31 mouse cellular contexts compared by ENCODE assay signal in the genomic region with DNA sequence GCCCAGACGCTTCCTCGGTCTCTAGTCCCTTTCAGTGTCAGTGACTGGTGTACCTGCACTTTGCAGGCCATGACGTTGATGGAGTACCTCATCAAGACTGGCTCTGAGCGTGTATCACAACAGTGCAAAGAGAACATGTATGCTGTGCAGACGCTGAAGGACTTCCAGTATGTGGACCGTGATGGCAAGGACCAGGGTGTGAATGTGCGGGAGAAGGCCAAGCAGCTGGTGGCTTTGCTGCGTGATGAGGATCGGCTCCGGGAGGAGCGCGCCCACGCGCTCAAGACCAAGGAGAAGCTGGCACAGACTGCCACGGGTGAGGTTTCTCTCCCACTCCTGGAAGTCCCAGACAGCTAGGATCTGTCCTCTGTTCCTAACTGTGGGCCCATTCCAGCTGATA. TPM values are rescaled to one million over a fixed set of nuclear protein-coding genes. Genes with fewer than 3 reads are reported as not detected.
A peak's percentile ranks its signal among the peaks of the same experiment; 100 is the strongest.
DNase-seq lines count a peak whose midpoint lies in the region; TF ChIP-seq lines count a peak whose summit lies in the region.
"Had no signal": no experiment of that assay in that cellular context is flagged by ENCODE, and none has a peak within 500 bp of the region (broad histone marks: within the 10 kb centered on the region; RNA-seq: fewer than 3 reads in every experiment).

No protein-coding gene starts in this region.

- no peak for TF ChIP-seq CTCF in left cerebral cortex, adult 2 months (IDR thresholded peaks at IDR 0.05)

- DNase-seq in frontal cortex, postnatal 36 days (ENCODE audit: low spot score in 2 of 2) = peak; percentile 57 to 74
- no peak for DNase-seq in frontal cortex, postnatal 14 days (ENCODE audit: low spot score in 2 of 2)
- peak in 1 of 2 experiments; percentile 51 for DNase-seq in left cerebral cortex, adult 2 months (ENCODE audit: extremely low spot score in 1 of 2, low spot score in 2 of 2)
- no peak for DNase-seq in left cerebral cortex, adult 11 months (ENCODE audit: low spot score)
- peak; percentile 65 for DNase-seq in brain, adult 2 months (ENCODE audit: low read depth, low spot score)
- peak; percentile 38 for DNase-seq in right cerebral cortex, postnatal 14 days
- no peak for DNase-seq in kidney, postnatal 4 days
- DNase-seq: adrenal gland, postnatal 36 days; cerebellum, adult 11 months; cerebellum, postnatal 36 days; embryo, embryonic 11 days; gastrocnemius, postnatal 10 days; heart, adult 18-20 months; heart, postnatal 14 days; kidney, adult 11 months; kidney, postnatal 36 days; lung, adult 2 months; lung, postnatal 14 days had no signal

- intact Hi-C loops in left cerebral cortex, adult 2 months (cut with DNase I) = no loop called here

- H3K4me3 ChIP-seq in left cerebral cortex, adult 2 months = no peak overlapping the region
- H3K4me3 ChIP-seq: embryonic facial prominence, embryonic 13.5 days; erythroblast, embryonic 14.5 days; forebrain, embryonic 12.5 days; heart, embryonic 13.5 days; kidney, embryonic 15.5 days; limb, embryonic 12.5 days; liver, embryonic 12.5 days; midbrain, embryonic 12.5 days; neural tube, embryonic 15.5 days had no signal

- H3K27ac ChIP-seq in left cerebral cortex, adult 2 months = peak overlapping the region; percentile 36; the same call in 1 of the 2 replicates
- H3K27ac ChIP-seq: embryonic facial prominence, embryonic 13.5 days; forebrain, embryonic 12.5 days; heart, embryonic 13.5 days; hindbrain, postnatal 0 days; kidney, embryonic 15.5 days; limb, embryonic 12.5 days; liver, embryonic 12.5 days; midbrain, embryonic 12.5 days; neural tube, embryonic 15.5 days had no signal

RNA-seq across cellular contexts. Expression of a gene that starts 9.8 kb away (rescaled TPM):
- 100 to 1,000 TPM; 470 to 471 TPM for total RNA-seq in left cerebral cortex, adult 2 months (2021)

RNA-seq across cellular contexts. Expression of a gene that starts 26.9 kb away (rescaled TPM):
- total RNA-seq in left cerebral cortex, adult 2 months (2021) = not detected
- total RNA-seq: ES-E14; gastrocnemius, postnatal 10 days; heart, adult 18-20 months; heart, postnatal 14 days; hindbrain, postnatal 0 days; layer of hippocampus, postnatal 14 days; megakaryocyte progenitor cell, adult 5-6 weeks had no signal

RNA-seq across cellular contexts. Expression of a gene that starts 27.9 kb away (rescaled TPM):
- 100 to 1,000 TPM; 183 to 187 TPM for total RNA-seq in left cerebral cortex, adult 2 months (2021)

RNA-seq across cellular contexts. Expression of a gene that starts 35.9 kb away (rescaled TPM):
- total RNA-seq in left cerebral cortex, adult 2 months (2021) = under 1 TPM in 1 of 2 experiments, not detected in 1; 0.58 TPM
- total RNA-seq: hindbrain, postnatal 0 days; layer of hippocampus, postnatal 14 days; megakaryocyte progenitor cell, adult 5-6 weeks had no signal

RNA-seq across cellular contexts. Expression of a gene that starts 38.5 kb away (rescaled TPM):
- total RNA-seq in left cerebral cortex, adult 2 months (2021) = 10 to 100 TPM; 30.5 to 32.5 TPM

Comparison
In these comparisons a context has a peak if more than half of its experiments do, and no peak if none do; other contexts are left out.
1. DNase-seq: peak in frontal cortex, postnatal 36 days (2 of 2), brain, adult 2 months (single experiment) and right cerebral cortex, postnatal 14 days (single experiment); none in frontal cortex, postnatal 14 days (0 of 2), left cerebral cortex, adult 11 months (single experiment) and kidney, postnatal 4 days (0 of 2).